Mouse (Mus musculus) lung, postnatal 36 days (tissue): ENCODE results near the gene Nkx2-5.

ENCODE experiments used
- DNase-seq: peaks from one replicate; pipeline ENCODE4 v3.0.0; 2022; ENCODE audit warnings: mixed read lengths

Nkx2-5 gene

DNA sequence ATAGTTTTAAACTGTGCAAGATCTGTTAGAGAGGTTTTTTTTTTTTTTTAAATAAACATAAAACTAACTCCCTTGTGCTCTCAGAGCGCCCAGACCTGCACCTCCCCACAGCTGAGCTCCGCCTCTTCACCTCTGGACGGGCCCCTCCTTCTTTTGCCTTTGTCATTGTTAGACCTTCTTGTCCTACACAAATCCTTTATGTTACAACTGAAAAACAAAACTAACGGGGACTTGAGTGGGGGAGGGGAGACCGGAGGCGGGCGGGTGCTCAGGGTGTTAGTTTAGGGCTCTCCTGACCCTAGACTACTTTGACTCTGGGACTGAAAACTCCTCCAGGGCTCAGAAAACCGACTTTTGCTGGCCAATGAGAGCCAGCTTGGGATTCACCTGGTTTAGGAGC, 8.9 kb downstream of the Nkx2-5 start:
- no peak for DNase-seq

- no peak for DNase-seq
These were observed 9.6 kb downstream of the Nkx2-5 start for GRCm38 (mm10) chr17:26834966-26835755.

GRCm38 (mm10) chr17:26834302-26834965, 10.4 kb downstream of the Nkx2-5 start:
- DNase-seq, result no peak

- DNase-seq, result no peak
These were observed 11.0 kb downstream of the Nkx2-5 start for GRCm38 (mm10) chr17:26833806-26834205.

GRCm38 (mm10) chr17:26826131-26826530, 18.7 kb downstream of the Nkx2-5 start:
- DNase-seq, result no peak

GRCm38 (mm10) chr17:26817776-26818175, 27.0 kb downstream of the Nkx2-5 start:
- no peak for DNase-seq

DNA sequence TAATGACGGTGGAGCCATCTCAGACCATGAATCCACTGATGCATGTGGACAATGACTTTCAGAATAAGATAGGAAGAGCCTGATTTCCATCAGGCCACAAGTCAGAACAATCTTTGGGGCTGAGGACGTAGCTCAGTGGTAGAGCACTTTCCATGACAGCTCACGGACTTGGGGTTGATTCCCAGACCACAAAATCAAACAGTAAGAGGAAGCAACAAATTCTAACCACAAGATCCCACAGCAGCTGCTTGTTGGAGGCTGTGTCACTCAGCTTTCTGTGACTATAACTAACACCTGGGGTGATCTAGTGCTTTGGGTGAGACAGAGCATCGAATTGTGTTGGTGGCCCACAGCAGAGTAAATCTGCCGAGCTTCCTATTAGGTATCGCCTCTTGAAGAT, 28.0 kb downstream of the Nkx2-5 start:
- DNase-seq, result no peak

GRCm38 (mm10) chr17:26813497-26813896, 31.3 kb downstream of the Nkx2-5 start:
- DNase-seq, result no peak

DNA sequence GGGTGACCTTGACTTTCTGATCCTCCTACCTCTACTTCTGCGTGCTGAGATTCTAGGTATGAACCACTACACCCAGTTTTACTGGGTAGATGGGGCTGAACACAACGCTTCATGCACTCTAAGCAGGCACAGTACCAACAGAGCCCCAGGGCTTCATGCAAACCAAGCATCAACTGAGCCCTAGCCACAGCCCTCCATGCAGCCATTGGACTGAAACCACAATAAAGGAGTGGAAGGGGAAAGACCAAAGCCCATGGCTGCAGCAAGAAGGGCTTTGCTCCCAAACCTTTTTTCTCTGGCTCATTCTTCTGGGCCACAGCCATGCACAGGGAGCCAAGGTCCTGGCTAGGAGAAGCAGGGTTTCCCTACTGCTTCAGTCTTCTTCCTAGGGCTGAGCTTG, 32.2 kb downstream of the Nkx2-5 start:
- DNase-seq, result no peak

GRCm38 (mm10) chr17:26802886-26803285, 41.9 kb downstream of the Nkx2-5 start:
- no peak for DNase-seq

- no peak for DNase-seq
These were observed 47.3 kb downstream of the Nkx2-5 start for GRCm38 (mm10) chr17:26797379-26798128.

GRCm38 (mm10) chr17:26795386-26795785, 49.4 kb downstream of the Nkx2-5 start:
- DNase-seq, result no peak

DNA sequence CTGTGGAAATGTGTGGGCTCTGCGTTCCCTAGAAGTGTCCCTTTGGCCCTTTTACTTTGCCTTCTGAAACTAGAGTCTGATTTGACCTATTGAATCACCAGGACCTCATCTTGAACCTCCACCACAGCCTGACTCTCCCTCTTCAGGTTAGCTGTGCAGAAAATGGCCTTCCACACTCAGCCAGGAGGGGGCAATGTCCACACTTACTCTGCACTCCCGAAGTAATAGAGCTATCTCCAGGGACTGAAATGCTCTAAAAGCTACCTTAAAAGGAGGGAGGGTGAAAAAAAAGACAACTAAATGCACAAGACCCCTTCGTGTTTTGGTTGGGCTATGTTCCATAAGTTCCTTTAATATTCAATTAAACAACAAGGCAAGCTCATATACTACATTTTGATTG, 50.1 kb downstream of the Nkx2-5 start:
- peak; percentile 75 for DNase-seq

DNA sequence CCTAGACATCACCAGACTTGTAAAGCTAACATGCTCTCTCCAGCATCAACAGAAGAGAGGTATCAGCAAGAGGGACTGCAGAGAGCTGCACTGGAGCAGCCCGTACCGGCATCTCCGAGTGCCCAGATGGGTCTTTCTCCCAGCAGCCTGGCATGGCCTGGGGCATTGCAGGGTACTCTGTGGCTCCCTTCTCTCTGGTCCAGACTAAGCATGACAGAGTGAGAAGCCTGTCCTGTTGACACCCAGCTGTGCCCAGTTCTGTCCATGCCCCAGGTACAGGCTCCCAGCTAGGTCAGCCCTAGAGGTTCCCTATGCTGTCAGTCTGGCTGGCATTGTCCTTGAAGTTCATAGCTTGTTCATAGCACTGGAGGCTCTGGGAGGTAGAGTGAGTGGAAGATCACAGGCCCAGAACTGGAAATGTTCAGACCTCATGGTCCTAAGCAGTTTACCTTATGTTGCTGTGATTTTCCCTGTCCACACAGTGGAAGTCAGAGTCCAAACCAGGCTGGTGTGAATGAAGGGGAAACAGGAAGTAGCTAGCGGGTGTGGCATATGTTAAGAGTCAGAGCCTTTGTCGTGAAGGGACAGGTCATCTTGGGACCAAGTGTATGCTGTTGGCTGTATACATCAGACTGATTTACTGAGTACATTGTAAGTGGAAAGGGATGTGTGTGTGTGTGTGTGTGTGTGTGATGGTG, 51.6 kb downstream of the Nkx2-5 start:
- DNase-seq, result peak; percentile 16

DNA sequence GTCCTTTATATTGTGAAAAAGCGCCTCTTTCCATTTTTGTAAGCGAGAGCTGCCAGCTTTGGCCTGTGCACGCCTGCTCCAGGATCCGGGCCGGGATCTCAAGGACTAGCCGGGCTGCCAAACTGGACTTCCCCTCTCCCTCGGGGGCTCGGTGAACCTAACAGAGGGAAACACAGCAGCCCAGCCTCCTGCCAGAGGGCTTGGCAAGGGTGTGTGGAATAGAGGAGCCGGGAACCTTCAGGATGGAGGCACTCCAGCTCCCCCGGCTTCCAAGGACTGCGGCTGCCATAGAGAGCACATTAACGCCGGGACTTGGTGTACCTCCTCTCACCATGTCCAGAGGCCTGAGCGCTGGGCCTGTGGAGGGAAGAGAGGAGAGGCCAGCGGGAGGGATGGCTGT, 52.7 kb downstream of the Nkx2-5 start:
- no peak for DNase-seq

DNA sequence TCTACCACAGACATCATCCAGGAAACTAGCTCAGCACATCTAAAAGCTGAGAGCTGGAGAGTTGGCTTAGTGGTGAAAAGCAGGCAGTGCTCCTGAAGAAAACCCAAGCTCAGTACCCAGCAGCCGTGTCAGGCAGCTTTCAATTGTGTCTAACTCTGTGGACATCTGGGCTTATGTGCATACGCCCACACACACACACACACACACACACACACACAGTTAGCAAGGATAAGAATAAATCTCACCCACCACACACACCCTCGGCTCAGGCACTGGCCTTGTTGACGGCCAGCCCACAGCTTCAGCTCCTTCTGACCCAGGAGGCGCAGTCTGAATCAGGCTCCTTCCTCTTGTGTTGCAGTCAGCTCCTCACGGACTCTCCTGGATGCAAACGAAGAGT, 53.2 kb downstream of the Nkx2-5 start:
- no peak for DNase-seq

DNA sequence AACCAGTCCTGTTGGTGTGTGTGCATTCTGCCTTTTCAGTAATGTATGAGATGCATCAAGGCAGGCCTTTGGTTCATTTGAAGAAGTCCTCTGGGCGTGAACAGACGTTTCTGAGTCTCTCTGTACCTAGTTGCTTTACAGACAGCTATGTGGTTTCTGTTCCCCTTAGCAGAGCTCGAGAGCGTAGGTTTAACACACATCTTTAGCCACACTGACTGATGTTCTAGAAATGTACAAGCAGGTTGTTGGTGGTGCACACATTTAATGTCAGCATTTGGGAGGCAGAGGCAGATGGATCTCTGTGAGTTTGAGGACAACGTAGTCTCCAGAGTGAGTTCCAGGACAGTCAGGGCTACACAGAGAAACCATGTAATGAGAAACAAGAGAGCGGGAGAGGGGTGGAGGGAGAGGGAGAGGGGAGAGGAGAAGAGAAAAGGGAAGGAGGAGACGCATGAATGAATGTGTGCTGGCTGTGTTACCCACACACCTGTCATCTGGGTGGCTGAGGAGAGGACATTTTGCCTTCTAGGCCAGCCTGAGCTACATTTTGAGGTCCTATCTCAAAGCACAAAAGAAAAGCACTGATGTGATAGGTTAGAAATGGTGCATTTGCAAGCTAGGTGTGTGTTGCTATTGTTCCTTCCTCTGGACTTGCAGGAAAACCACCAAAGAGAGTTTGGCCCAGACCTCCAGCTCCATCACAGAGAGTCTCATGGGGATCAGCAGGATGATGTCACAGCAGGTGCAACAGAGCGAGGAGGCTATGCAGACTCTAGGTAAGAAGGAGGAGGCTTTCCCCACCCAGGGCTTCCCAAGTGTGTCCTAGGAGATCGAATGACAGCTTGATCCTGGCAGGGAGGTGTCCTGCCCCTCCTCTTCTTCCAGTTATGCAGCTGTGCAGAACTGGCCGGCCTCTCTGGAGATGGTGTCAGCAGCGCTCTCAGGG, 54.3 kb downstream of the Nkx2-5 start:
- DNase-seq, result no peak

- DNase-seq, result no peak
These were observed 55.1 kb downstream of the Nkx2-5 start for GRCm38 (mm10) chr17:26789460-26790268.

DNA sequence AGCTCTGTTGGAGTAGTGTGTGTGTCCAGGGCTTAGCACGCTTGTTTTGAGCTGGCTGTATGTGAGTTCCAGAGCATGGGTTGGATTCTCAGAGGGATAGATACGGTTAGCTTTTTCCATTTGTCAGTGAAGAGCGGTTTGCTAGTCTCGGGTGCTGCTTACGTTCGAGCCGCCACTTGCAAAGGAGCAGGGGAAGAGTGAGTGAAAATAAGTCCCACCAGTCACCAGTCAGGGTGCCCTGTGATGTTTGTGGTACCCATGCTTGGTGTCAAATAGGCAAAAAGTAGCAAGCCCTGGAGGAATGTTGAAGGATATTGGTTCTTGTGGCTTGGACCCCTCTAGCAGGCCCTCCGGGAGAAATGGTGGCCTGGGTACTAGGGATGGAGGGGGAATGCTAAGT, 55.8 kb downstream of the Nkx2-5 start:
- no peak for DNase-seq
